Mouse (Mus musculus) gastrocnemius, postnatal 36 days (tissue): ENCODE data around the gene Mb. TPM values are rescaled to one million over a fixed set of nuclear protein-coding genes. Genes with fewer than 3 reads are reported as not detected.
A peak's percentile ranks its signal among the peaks of the same experiment; 100 is the strongest.

Experiments
- DNase-seq, 2 experiments: peaks; one replicate each; pipeline ENCODE4 v3.0.0; 2022
- intact Hi-C: fragments of 180-260 bp; cut with DNase I; formaldehyde crosslinking; loops from one replicate; pipeline ENCODE4 v1.15.1; 2025
- long read RNA-seq, 2 experiments: library from polyadenylated mRNA; stranded (forward); transcript quantifications; one replicate each; pipeline ENCODE4 v2.0.0; 2021
- total RNA-seq, 2 experiments: library from RNA; stranded (reverse); gene quantifications; 2 replicates each; pipeline ENCODE4 v1.2.3; 2021

The Mb gene
- 1,000 to 10,000 TPM; 2,788 to 3,377 TPM for total RNA-seq
- long read RNA-seq, experiment 1, transcript Mb-201 (4 exons, 550 nt): minor isoform, 39 of 1,453 reads
- long read RNA-seq, experiment 1, transcript Mb-206 (3 exons, 765 nt): minor isoform, 5 of 1,453 reads
- long read RNA-seq, experiment 1, transcript Mb-203 (3 exons, 1,104 nt): major isoform, 460 of 1,453 reads
- long read RNA-seq, experiment 1, partial matches to known transcripts: 28 of 1,453 reads
- long read RNA-seq, experiment 1, other reads (novel, unspliced or antisense): 921 of 1,453 reads
- long read RNA-seq, experiment 2, transcript Mb-201 (4 exons, 550 nt): minor isoform, 54 of 2,089 reads
- long read RNA-seq, experiment 2, transcript Mb-203 (3 exons, 1,104 nt): major isoform, 733 of 2,089 reads
- long read RNA-seq, experiment 2, partial matches to known transcripts: 39 of 2,089 reads
- long read RNA-seq, experiment 2, other reads (novel, unspliced or antisense): 1,259 of 2,089 reads

GRCm38 (mm10) chr15:77050570-77050969 is at the start of gene Mb:
Gene Mb, minus strand, starts transcription at chr15:77050670.
- intact Hi-C loops: no loop called here
- DNase-seq: no peak

- intact Hi-C loops: no loop called here
- no peak for DNase-seq
These were observed 49.3 kb upstream of the Mb start for GRCm38 (mm10) chr15:77099756-77100155.

- DNase-seq: no peak
- intact Hi-C loops: no loop called here
These were observed 46.9 kb upstream of the Mb start for GRCm38 (mm10) chr15:77097358-77097757.

GRCm38 (mm10) chr15:77095216-77095615 is 44.7 kb upstream of the Mb start:
- no peak for DNase-seq
- intact Hi-C loops: no loop called here

- no peak for DNase-seq
- intact Hi-C loops: no loop called here
These were observed 44.0 kb upstream of the Mb start for GRCm38 (mm10) chr15:77094431-77094830.

- no peak for DNase-seq
- intact Hi-C loops: no loop called here
These were observed 40.9 kb upstream of the Mb start for GRCm38 (mm10) chr15:77091394-77091793.

GRCm38 (mm10) chr15:77090531-77090930 is 40.1 kb upstream of the Mb start:
- DNase-seq: no peak
- intact Hi-C loops: no loop called here

DNA sequence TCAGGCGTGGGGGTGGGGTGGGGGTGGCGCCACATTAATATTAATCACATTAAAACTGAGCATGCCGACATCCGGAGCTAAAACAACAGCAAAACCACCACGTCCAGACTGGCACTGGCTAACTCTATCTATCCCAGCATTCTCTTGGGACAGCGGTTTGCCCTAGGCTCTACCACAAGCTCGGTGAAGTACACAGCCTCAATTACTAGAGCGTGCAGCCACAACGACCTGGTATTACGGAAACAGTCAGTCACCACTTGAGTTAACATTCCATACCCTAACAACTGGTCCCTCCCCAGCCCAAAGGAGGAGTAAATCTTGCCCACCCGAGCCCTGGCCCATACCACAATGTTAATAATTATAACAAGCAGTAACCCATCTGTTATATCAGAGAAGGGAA is 38.8 kb upstream of the Mb start:
- DNase-seq: no peak
- intact Hi-C loops: no loop called here

DNA sequence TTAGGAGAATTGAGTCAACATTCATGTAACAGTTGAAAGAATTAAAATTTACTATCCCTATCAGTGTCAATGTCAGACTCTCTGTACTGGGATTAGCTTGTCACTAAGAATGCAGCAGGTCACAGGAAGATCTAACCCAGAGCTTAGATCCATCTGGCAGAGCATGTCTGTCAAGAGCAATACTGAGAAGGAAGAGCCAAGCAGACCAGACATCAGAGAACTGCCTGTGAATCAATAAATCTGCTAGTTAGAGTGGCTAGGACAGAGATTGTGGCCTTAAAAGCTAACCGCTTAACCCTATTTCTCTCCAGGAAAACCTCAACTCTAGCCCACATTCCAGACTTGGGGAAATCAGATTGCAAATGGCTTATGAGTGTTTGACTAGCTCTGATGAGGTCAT is 36.0 kb upstream of the Mb start:
- no peak for DNase-seq
- intact Hi-C loops: no loop called here

DNA sequence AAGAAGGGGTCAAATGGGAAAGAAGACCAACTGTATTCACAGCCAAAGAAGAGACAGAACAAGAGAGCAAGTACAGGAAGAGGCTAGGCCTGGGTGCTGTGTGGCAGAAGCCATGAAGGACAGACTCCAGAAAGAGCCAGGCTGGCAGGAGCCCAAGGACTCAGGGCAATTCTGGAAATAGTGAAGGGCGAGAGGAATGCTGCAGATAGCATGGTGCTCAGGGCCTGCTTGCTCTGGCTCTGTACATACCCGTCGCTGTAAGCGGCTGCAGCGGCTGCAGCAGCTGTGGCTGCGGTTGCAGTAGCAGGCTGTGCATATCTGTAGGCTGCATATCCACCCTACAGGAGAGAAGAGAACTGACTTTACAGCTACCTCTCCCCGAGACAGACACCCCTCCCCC is 35.3 kb upstream of the Mb start:
- no peak for DNase-seq
- intact Hi-C loops: no loop called here

GRCm38 (mm10) chr15:77081454-77081853 is 31.0 kb upstream of the Mb start:
- intact Hi-C loops: loop anchor here (2.0 kb wide), 1 partner anchor 137 kb away; no protein-coding TSS in a partner anchor
- DNase-seq: no peak

- DNase-seq: no peak
- intact Hi-C loops: loop anchor here (2.0 kb wide), 1 partner anchor 138 kb away; no protein-coding TSS in a partner anchor
These were observed 30.3 kb upstream of the Mb start for GRCm38 (mm10) chr15:77080684-77081254.

GRCm38 (mm10) chr15:77079890-77080361 is 29.5 kb upstream of the Mb start:
- intact Hi-C loops: loop anchor here (2.0 kb wide), 1 partner anchor 139 kb away; no protein-coding TSS in a partner anchor
- DNase-seq: peak; percentile 46 to 61

- intact Hi-C loops: no loop called here
These were observed 28.9 kb upstream of the Mb start for GRCm38 (mm10) chr15:77079256-77079822.

GRCm38 (mm10) chr15:77078786-77079185 is 28.3 kb upstream of the Mb start:
- no peak for DNase-seq
- intact Hi-C loops: no loop called here

More at GRCm38 (mm10) chr15:77079256-77079822, 28.9 kb upstream of the Mb start:
- DNase-seq: no peak

- no peak for DNase-seq
- intact Hi-C loops: no loop called here
These were observed 27.4 kb upstream of the Mb start for GRCm38 (mm10) chr15:77077906-77078305.

- intact Hi-C loops: no loop called here
- DNase-seq: peak in 1 of 2 experiments; percentile 33
These were observed 26.1 kb upstream of the Mb start for GRCm38 (mm10) chr15:77076523-77076922.

DNA sequence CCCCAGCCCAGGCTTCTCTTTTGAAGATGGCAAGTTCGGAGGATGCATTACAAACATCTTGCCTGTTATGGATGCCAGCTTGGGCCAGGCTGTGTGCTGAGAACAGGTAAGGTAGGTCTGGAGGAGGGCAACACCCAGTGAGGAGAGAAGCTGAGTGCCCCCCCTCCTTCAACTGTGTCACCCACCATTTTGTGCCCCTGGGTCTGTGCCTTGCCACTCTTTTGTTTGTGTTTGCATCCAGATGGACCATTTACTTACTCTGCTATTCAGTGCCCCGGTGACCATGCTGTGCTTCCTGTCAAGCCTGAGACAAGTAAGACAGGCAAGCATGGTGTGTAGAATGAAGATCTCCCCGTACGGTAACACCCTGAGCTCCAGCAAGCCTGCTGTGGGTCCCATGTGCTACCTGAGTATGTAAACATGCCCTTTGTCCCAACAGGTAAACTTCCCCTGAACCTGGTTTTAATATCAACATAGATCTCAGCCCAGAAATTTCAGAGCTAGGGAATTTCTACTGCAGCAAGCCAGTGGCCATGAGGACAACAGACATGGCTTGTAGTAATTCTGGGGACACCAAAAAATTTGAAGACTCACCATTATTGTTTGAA is 22.2 kb upstream of the Mb start:
- intact Hi-C loops: no loop called here
- no peak for DNase-seq

GRCm38 (mm10) chr15:77071501-77071900 is 21.0 kb upstream of the Mb start:
- DNase-seq: no peak
- intact Hi-C loops: no loop called here

- intact Hi-C loops: no loop called here
- no peak for DNase-seq
These were observed 20.3 kb upstream of the Mb start for GRCm38 (mm10) chr15:77070745-77071268.

DNA sequence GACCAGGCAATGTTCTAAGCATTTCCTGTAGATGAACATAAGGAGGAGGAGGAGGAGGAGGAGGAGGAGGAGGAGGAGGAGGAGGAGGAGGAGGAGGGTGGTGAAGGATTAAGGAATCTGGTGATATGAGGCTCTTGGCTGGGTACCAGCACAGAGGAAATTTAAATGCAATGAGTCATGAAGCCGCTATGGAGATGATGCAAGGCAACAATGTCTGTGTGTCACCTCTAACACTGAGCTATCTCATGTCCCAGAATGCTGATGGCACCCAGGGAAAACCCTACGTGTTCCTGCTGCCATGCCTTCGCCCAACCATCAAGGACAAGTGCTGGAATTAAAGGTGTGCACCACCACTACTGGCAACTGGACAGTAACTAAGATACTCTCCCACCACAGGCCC is 18.5 kb upstream of the Mb start:
- intact Hi-C loops: no loop called here

More for the DNA sequence above, 18.5 kb upstream of the Mb start:
- no peak for DNase-seq
